In genomic region chr12:70969485-70970184, GRCm38 (mm10) we compare ENCODE assay signal across 8 mouse cellular contexts. TPM values are rescaled to one million over a fixed set of nuclear protein-coding genes. Genes with fewer than 3 reads are reported as not detected.
A peak's percentile ranks its signal among the peaks of the same experiment; 100 is the strongest.
DNase-seq lines count a peak whose midpoint lies in the region; ATAC-seq and TF ChIP-seq lines count a peak whose summit lies in the region.

No protein-coding gene starts in this region.

- ATAC-seq in intestine, embryonic 16.5 days = no peak

- no peak for TF ChIP-seq POLR2A in cortical plate, adult 2 months (IDR thresholded peaks at IDR 0.05; ENCODE audit: extremely low read depth, insufficient read depth, low read length)

- peak overlapping the region; percentile 37; the same call in 1 of the 2 replicates for H3K4me2 ChIP-seq in intestine, embryonic 16.5 days (ENCODE audit: low read depth, low read length)

- intact Hi-C loops in left cerebral cortex, postnatal 25 days (cut with DNase I) = no loop called here

- WGBS in intestine, embryonic 16.5 days = 7% methylated on average over 17 of the region's 17 CpGs

- H3K4me1 ChIP-seq in cortical plate, adult 2 months (ENCODE audit: control insufficient read depth, insufficient read depth, low read length) = no peaks in the 10 kb centered on the region
- no peaks in the 10 kb centered on the region for H3K4me1 ChIP-seq in intestine, embryonic 16.5 days (ENCODE audit: control insufficient read depth, insufficient read depth, low read length)

- peak overlapping the region; percentile 22; the same call in 1 of the 2 replicates for H3K4me3 ChIP-seq in cortical plate, adult 2 months (ENCODE audit: insufficient read depth, low read length)
- H3K4me3 ChIP-seq in intestine, embryonic 16.5 days (ENCODE audit: low read length) = peak overlapping the region; percentile 28

- DNase-seq in adrenal gland, adult (ENCODE audit: inconsistent age in 2 of 2, low spot score in 1 of 2) = peak; percentile 63 to 90
- DNase-seq in adrenal gland, postnatal 4 days (ENCODE audit: low spot score in 2 of 2) = no peak
- peak; percentile 36 for DNase-seq in gastrocnemius, postnatal 10 days
- DNase-seq in left cerebral cortex, postnatal 25 days (ENCODE audit: low spot score in 2 of 2) = peak; percentile 62 to 82
- peak; percentile 85 for DNase-seq in mesoderm, embryonic 11.5 days (ENCODE audit: low read depth, low spot score)
- DNase-seq in skeletal muscle tissue, adult 2 months (ENCODE audit: low read depth, low spot score) = peak; percentile 78

- H3K9ac ChIP-seq in intestine, embryonic 16.5 days (ENCODE audit: low read depth, low read length) = no peak overlapping the region

- no peaks in the 10 kb centered on the region for H3K27me3 ChIP-seq in intestine, embryonic 16.5 days (replicated peaks; ENCODE audit: control insufficient read depth, insufficient read depth, low read length)

- H3K36me3 ChIP-seq in intestine, embryonic 16.5 days (ENCODE audit: control insufficient read depth, insufficient read depth, low read length) = no peaks in the 10 kb centered on the region

- no peak overlapping the region for H3K27ac ChIP-seq in cortical plate, adult 2 months (ENCODE audit: insufficient read depth, low read length)
- 0 out of 2 replicates have a peak overlapping the region, but pooled peaks have one; percentile 46 for H3K27ac ChIP-seq in intestine, embryonic 16.5 days (ENCODE audit: low read length)

- peak; percentile 71 for TF ChIP-seq CTCF in cortical plate, adult 2 months (IDR thresholded peaks at IDR 0.05; ENCODE audit: extremely low read depth, insufficient read depth, low read length)

- H3K9me3 ChIP-seq in intestine, embryonic 16.5 days (ENCODE audit: control insufficient read depth, low read length) = no peaks in the 10 kb centered on the region

RNA-seq across cellular contexts. Expression of gene Psma3, which starts 4.8 kb away (rescaled TPM):
- total RNA-seq in adrenal gland, postnatal 4 days (2021) = 100 to 1,000 TPM; 326 to 333 TPM
- polyA plus RNA-seq in cortical plate, adult 2 months (2012; rRNA removed) = 175 and 184 TPM in 2 replicates
- 100 to 1,000 TPM; 464 to 488 TPM for total RNA-seq in gastrocnemius, postnatal 10 days (2021)
- polyA plus RNA-seq in intestine, embryonic 16.5 days (2015; fragmentation: Nextera tagmentation; extraction: Ambion mirVana) = 516 and 562 TPM in 2 replicates
- total RNA-seq in left cerebral cortex, postnatal 25 days (2021) = 100 to 1,000 TPM; 202 to 204 TPM

RNA-seq across cellular contexts. Expression of gene Actr10, which starts 32.0 kb away (rescaled TPM):
- total RNA-seq in adrenal gland, postnatal 4 days (2021) = 100 to 1,000 TPM; 206 to 212 TPM
- 82.0 and 82.2 TPM in 2 replicates for polyA plus RNA-seq in cortical plate, adult 2 months (2012; rRNA removed)
- 100 to 1,000 TPM; 126 to 127 TPM for total RNA-seq in gastrocnemius, postnatal 10 days (2021)
- polyA plus RNA-seq in intestine, embryonic 16.5 days (2015; fragmentation: Nextera tagmentation; extraction: Ambion mirVana) = 205 and 213 TPM in 2 replicates
- total RNA-seq in left cerebral cortex, postnatal 25 days (2021) = 100 to 1,000 TPM; 171 to 190 TPM

RNA-seq across cellular contexts. Expression of gene Arid4a, which starts 46.2 kb away (rescaled TPM):
- 10 to 100 TPM; 28.1 to 29.1 TPM for total RNA-seq in adrenal gland, postnatal 4 days (2021)
- polyA plus RNA-seq in cortical plate, adult 2 months (2012; rRNA removed) = 17.8 and 18.4 TPM in 2 replicates
- 10 to 100 TPM; 11.0 to 12.3 TPM for total RNA-seq in gastrocnemius, postnatal 10 days (2021)
- 35.1 and 35.8 TPM in 2 replicates for polyA plus RNA-seq in intestine, embryonic 16.5 days (2015; fragmentation: Nextera tagmentation; extraction: Ambion mirVana)
- total RNA-seq in left cerebral cortex, postnatal 25 days (2021) = 10 to 100 TPM; 37.0 to 37.1 TPM

Comparison
In these comparisons a context has a peak if more than half of its experiments do, and no peak if none do; other contexts are left out.
1. DNase-seq: peak in adrenal gland, adult (2 of 2), gastrocnemius, postnatal 10 days (single experiment), left cerebral cortex, postnatal 25 days (2 of 2), mesoderm, embryonic 11.5 days (single experiment) and skeletal muscle tissue, adult 2 months (single experiment); none in adrenal gland, postnatal 4 days (0 of 2).